Mouse (Mus musculus): ENCODE measurements at regions not wholly inside any gene's neighbourhood (a gene's known extent, or its start where the extent isn't known, plus 50 kb on each side); places are given as distances from the start of the nearest gene placed in this dataset.

- H3K36me3 ChIP-seq (ENCODE audit: control insufficient read depth in 1 of 2, insufficient read depth in 2 of 2, low read length in 2 of 2): no peaks in the 10 kb centered on the region
- TF ChIP-seq CTCF (IDR thresholded peaks at IDR 0.05 in 2 of 3, conservative IDR thresholded peaks at IDR 0.05 in 1 of 3; ENCODE audit: control insufficient read depth in 1 of 3, insufficient read depth in 1 of 3, low read depth in 2 of 3, low read length in 3 of 3, poor library complexity in 1 of 3, severe bottlenecking in 1 of 3): peak; percentile 52 to 88 (median 68)
- peak; percentile 63 for TF ChIP-seq ZC3H11A (IDR thresholded peaks at IDR 0.05; ENCODE audit: low read depth, low read length)
- no peak for TF ChIP-seq KAT2A (conservative IDR thresholded peaks at IDR 0.05; ENCODE audit: low read depth, low read length)
- peak; percentile 71 for TF ChIP-seq RAD21 (IDR thresholded peaks at IDR 0.05; ENCODE audit: low read depth, low read length)
- peak; percentile 62 for TF ChIP-seq SMC3 (IDR thresholded peaks at IDR 0.05; ENCODE audit: low read depth, low read length)
- TF ChIP-seq MAFK (IDR thresholded peaks at IDR 0.05; ENCODE audit: borderline replicate concordance, low read depth, low read length): 0 out of 2 replicates have a peak, but pooled peaks have one; percentile 12
- H3K79me2 ChIP-seq (ENCODE audit: control insufficient read depth, insufficient read depth, low read length, poor library complexity): no peaks in the 10 kb centered on the region
- H3K9ac ChIP-seq (ENCODE audit: control insufficient read depth, low read depth, low read length, poor library complexity, severe bottlenecking): peak overlapping the region; percentile 45
- H3K9me3 ChIP-seq (replicated peaks; ENCODE audit: insufficient read depth, low read length): no peaks in the 10 kb centered on the region
- peak; percentile 84 for DNase-seq (ENCODE audit: low read depth, low spot score)
- H3K27ac ChIP-seq (ENCODE audit: control insufficient read depth, low read depth, low read length): no peak overlapping the region
- H3K4me1 ChIP-seq (ENCODE audit: control insufficient read depth in 1 of 2, insufficient read depth in 2 of 2, low read length in 2 of 2): no peaks in the 10 kb centered on the region
- H3K27me3 ChIP-seq (ENCODE audit: control insufficient read depth in 1 of 2, insufficient read depth in 2 of 2, low read length in 2 of 2): peaks cover 0 to 4% of the 10 kb centered on the region in 2 experiments; a peak in 2 of 4 replicates
- H3K4me3 ChIP-seq (ENCODE audit: control insufficient read depth in 1 of 2, insufficient read depth in 1 of 2, low read depth in 2 of 2, low read length in 2 of 2): peak overlapping the region; percentile 73 to 78
Measured at GRCm38 (mm10) chr3:121104571-121105407, 66.7 kb downstream of the Rwdd3 start.

GRCm38 (mm10) chr3:121102871-121103270, 68.6 kb downstream of the Rwdd3 start:
- H3K36me3 ChIP-seq (ENCODE audit: control insufficient read depth in 1 of 2, insufficient read depth in 2 of 2, low read length in 2 of 2): no peaks in the 10 kb centered on the region
- TF ChIP-seq POLR2AphosphoS5 (IDR thresholded peaks at IDR 0.05; ENCODE audit: borderline replicate concordance, low read depth, low read length) (no peak), NELFE (IDR thresholded peaks at IDR 0.05; ENCODE audit: low read depth, low read length) (no peak), USF2 (IDR thresholded peaks at IDR 0.05; ENCODE audit: borderline replicate concordance in 1 of 2, insufficient read depth in 1 of 2, low read depth in 1 of 2, low read length in 2 of 2) (no peak), MAFK (IDR thresholded peaks at IDR 0.05; ENCODE audit: borderline replicate concordance, low read depth, low read length) (no peak), NRF1 (IDR thresholded peaks at IDR 0.05; ENCODE audit: insufficient read depth, low read depth, low read length, poor library complexity, severe bottlenecking) (no peak), ETS1 (IDR thresholded peaks at IDR 0.05; ENCODE audit: low read depth, low read length) (no peak), RAD21 (IDR thresholded peaks at IDR 0.05; ENCODE audit: low read depth, low read length) (no peak), GABPA (IDR thresholded peaks at IDR 0.05; ENCODE audit: low read depth, low read length) (no peak)
- no peak overlapping the region for H3K4me3 ChIP-seq (ENCODE audit: control insufficient read depth in 1 of 2, insufficient read depth in 1 of 2, low read depth in 2 of 2, low read length in 2 of 2)
- no peaks in the 10 kb centered on the region for H3K9me3 ChIP-seq (replicated peaks; ENCODE audit: insufficient read depth, low read length)
- H3K27me3 ChIP-seq (ENCODE audit: control insufficient read depth in 1 of 2, insufficient read depth in 2 of 2, low read length in 2 of 2): peaks cover 0 to 4% of the 10 kb centered on the region in 2 experiments; a peak in 2 of 4 replicates
- no peak for DNase-seq (ENCODE audit: low read depth, low spot score)
- no peak overlapping the region for H3K27ac ChIP-seq (ENCODE audit: control insufficient read depth, low read depth, low read length)
- H3K4me1 ChIP-seq (ENCODE audit: control insufficient read depth in 1 of 2, insufficient read depth in 2 of 2, low read length in 2 of 2): no peaks in the 10 kb centered on the region
- no peak overlapping the region for H3K9ac ChIP-seq (ENCODE audit: control insufficient read depth, low read depth, low read length, poor library complexity, severe bottlenecking)
- H3K79me2 ChIP-seq (ENCODE audit: control insufficient read depth, insufficient read depth, low read length, poor library complexity): no peaks in the 10 kb centered on the region

All from MEL (cell line).